Mouse (Mus musculus) E14TG2a.4 (cell line): ENCODE results near the gene Cdkn3.

Experiments used
- CTCF ChIP-seq: conservative IDR thresholded peaks from 2 replicates; pipeline ENCODE4 v1.5.1; 2014; ENCODE audit warnings: low read length
- NANOG ChIP-seq: IDR thresholded peaks from 2 replicates; pipeline ENCODE4 v1.6.1; 2014; ENCODE audit warnings: borderline replicate concordance, low read length, mixed read lengths

- TF ChIP-seq CTCF (no peak), NANOG (no peak)
Observed at GRCm38 (mm10) chr14:46803259-46803658, 42.9 kb downstream of the Cdkn3 start.
